Mouse (Mus musculus) cortical plate, adult 2 months (tissue): ENCODE results near the gene Cxcr1.

Source experiments
- CTCF ChIP-seq: fragments of 200-500 bp; IDR thresholded peaks from 2 replicates; pipeline ENCODE4 v1.5.1; 2011; ENCODE audit warnings: mild to moderate bottlenecking, control low read depth, low read length; ENCODE audit not compliant: insufficient read depth; ENCODE audit errors: extremely low read depth
- POLR2A ChIP-seq: fragments of 200-500 bp; IDR thresholded peaks from 2 replicates; pipeline ENCODE4 v1.6.1; 2011; ENCODE audit warnings: mild to moderate bottlenecking, low read length, control low read depth; ENCODE audit not compliant: insufficient read depth; ENCODE audit errors: extremely low read depth

DNA sequence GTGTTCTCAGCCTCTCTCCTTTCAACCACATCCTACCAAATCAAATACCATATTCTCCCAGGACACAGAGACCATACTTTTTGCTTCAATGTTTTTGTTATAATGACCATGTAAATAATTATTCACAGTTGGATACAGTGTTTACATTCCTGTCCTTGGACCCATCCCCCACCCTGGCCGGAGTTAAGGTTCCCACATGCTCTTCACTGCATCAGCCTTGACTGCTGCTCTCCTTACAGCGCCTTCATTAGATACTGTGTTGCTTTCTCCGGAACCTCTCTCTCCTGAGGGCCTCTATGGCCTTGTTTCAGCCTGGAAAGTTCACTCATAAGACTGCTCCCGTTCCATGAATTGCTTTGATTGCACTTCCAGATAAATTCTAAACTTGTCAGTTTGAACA, 18.7 kb downstream of the Cxcr1 start:
- no peak for TF ChIP-seq POLR2A
- no peak for TF ChIP-seq CTCF
